Mouse (Mus musculus) G1E (cell line): ENCODE measurements around the gene Spcs3.

Source experiments
- CTCF ChIP-seq: IDR thresholded peaks from 2 replicates; pipeline ENCODE4 v1.5.1; 2012; ENCODE audit warnings: low read depth, low read length, inconsistent platforms, mixed read lengths
- GATA1 ChIP-seq: IDR thresholded peaks from 2 replicates; pipeline ENCODE4 v1.6.1; 2012; ENCODE audit warnings: borderline replicate concordance, low read length, inconsistent platforms, mixed read lengths
- GATA2 ChIP-seq: IDR thresholded peaks from 2 replicates; pipeline ENCODE4 v1.6.1; 2012; ENCODE audit warnings: low read depth, low read length, inconsistent platforms, borderline replicate concordance
- POLR2AphosphoS5 ChIP-seq: IDR thresholded peaks from 2 replicates; pipeline ENCODE4 v1.6.1; 2012; ENCODE audit warnings: low read depth, low read length, inconsistent platforms; ENCODE audit not compliant: insufficient replicate concordance
- TAL1 ChIP-seq: conservative IDR thresholded peaks from 2 replicates; pipeline ENCODE4 v1.6.1; 2012; ENCODE audit warnings: low read depth, low read length, inconsistent platforms, mixed read lengths

- no peak for TF ChIP-seq CTCF
- TF ChIP-seq TAL1, result no peak
- no peak for TF ChIP-seq GATA1
- TF ChIP-seq POLR2AphosphoS5, result no peak
- no peak for TF ChIP-seq GATA2
These were observed 18.6 kb upstream of the Spcs3 start for GRCm38 (mm10) chr8:54548383-54548782.
